Mouse (Mus musculus): ENCODE measurements at regions not wholly inside any gene's neighbourhood (a gene's known extent, or its start where the extent isn't known, plus 50 kb on each side); places are given as distances from the start of the nearest gene placed in this dataset.

DNA sequence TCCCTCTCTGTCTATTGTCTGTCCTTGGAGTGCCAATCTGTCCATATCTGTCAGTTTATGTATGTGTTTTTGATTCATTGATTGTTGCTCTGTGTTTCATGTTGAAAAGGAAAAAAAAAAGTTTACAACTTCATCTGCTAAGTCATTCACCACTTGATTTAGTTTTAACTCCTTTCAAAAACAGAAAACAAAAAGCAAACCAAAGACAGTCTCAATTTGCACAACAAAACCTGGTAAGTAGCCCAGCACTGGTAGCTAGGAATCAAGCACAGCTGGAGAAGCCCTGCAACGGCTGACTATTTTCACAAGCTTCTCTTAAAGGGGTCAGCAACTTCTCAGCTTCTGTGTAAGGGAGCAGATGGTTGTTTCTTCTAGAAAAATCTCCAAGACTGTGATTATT is 72.9 kb upstream of the Adgrf1 start:
- no peaks in the 10 kb centered on the region for H3K27me3 ChIP-seq (ENCODE audit: control insufficient read depth, insufficient read depth, low read length)
- WGBS (ENCODE audit: insufficient replicate concordance), result 51% methylated on average over 1 of the region's 1 CpGs
- no peak overlapping the region for H3K9ac ChIP-seq (ENCODE audit: low read depth, low read length)
- no peak overlapping the region for H3K27ac ChIP-seq (ENCODE audit: low read depth, low read length)
- H3K36me3 ChIP-seq (ENCODE audit: control insufficient read depth, insufficient read depth, low read length), result no peaks in the 10 kb centered on the region
- no peak for ATAC-seq (replicated peaks; ENCODE audit: insufficient number of reproducible peaks, low FRiP score, low TSS enrichment)
- no peak overlapping the region for H3K4me3 ChIP-seq (ENCODE audit: low read depth, low read length)
- H3K9me3 ChIP-seq (replicated peaks; ENCODE audit: control insufficient read depth, low read length), result no peaks in the 10 kb centered on the region
- H3K4me1 ChIP-seq (ENCODE audit: control insufficient read depth, insufficient read depth, low read length), result no peaks in the 10 kb centered on the region
- H3K4me2 ChIP-seq, result no peak overlapping the region

DNA sequence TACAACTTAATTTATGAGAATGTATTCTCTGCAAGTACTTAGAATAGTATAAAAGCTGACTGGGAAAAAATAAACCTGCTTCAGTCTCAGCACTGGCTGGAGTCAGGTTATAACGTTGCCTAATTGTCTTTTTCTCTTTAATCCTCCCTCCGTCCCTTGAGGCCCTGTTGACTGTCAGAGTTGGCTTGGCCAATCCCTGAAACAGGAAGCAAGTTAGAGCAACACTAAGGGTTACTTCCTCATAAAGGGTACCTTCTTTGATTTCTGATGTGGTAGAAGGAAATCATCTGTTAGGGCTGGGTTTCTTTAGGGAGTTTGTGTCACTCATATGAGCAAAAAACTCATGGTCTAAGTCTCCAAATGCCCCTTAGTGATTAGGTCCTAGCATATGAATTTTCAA is 69.3 kb upstream of the Adgrf1 start:
- Histone ChIP-seq H3K4me1 (ENCODE audit: control insufficient read depth, insufficient read depth, low read length) (no peaks in the 10 kb centered on the region), H3K4me3 (ENCODE audit: low read depth, low read length) (no peak overlapping the region), H3K27me3 (ENCODE audit: control insufficient read depth, insufficient read depth, low read length) (no peaks in the 10 kb centered on the region), H3K36me3 (ENCODE audit: control insufficient read depth, insufficient read depth, low read length) (no peaks in the 10 kb centered on the region), H3K27ac (ENCODE audit: low read depth, low read length) (no peak overlapping the region), H3K9me3 (replicated peaks; ENCODE audit: control insufficient read depth, low read length) (no peaks in the 10 kb centered on the region), H3K9ac (ENCODE audit: low read depth, low read length) (no peak overlapping the region), H3K4me2 (no peak overlapping the region)
- ATAC-seq (replicated peaks; ENCODE audit: insufficient number of reproducible peaks, low FRiP score, low TSS enrichment), result no peak
- 67% methylated on average over 2 of the region's 2 CpGs for WGBS (ENCODE audit: insufficient replicate concordance)

DNA sequence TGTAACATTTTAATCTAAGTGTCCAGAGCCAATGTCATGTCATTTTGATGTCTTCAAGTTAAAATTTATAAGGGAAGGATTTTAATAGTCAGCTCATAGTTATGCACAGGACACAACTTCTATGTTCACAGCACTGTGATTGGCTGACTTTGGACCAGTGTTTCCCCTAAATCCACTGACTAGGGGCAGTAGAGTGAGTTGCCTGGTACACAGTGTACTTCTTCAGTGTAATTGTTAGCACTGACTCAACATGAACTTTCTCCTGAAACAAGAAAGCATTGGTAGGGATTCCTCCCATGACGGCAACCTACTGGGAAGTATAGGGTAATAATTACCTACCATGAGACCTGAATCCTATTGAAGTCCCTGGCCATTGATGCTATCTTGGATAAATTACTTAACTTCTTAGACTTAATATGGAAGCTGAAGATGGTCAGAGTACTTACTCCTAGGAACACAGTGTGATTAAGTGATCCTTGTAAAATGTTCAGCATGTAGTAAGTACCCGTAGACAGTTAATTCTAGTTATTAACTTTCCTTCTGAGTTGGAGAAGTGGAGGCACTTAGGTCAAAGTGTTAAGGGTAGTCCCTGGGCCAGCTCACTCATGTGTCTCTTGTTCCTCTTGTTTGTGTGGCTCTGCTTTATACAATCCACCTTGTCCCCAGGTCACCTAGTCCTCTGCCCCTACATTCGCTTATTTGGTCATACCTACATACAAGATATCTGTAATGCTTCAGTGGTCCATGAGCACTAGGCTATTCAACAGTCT is 63.2 kb upstream of the Adgrf1 start:
- Histone ChIP-seq H3K4me3 (ENCODE audit: low read depth, low read length) (no peak overlapping the region), H3K4me2 (no peak overlapping the region), H3K27ac (ENCODE audit: low read depth, low read length) (no peak overlapping the region), H3K4me1 (ENCODE audit: control insufficient read depth, insufficient read depth, low read length) (no peaks in the 10 kb centered on the region), H3K9ac (ENCODE audit: low read depth, low read length) (no peak overlapping the region), H3K27me3 (ENCODE audit: control insufficient read depth, insufficient read depth, low read length) (no peaks in the 10 kb centered on the region), H3K36me3 (ENCODE audit: control insufficient read depth, insufficient read depth, low read length) (no peaks in the 10 kb centered on the region), H3K9me3 (replicated peaks; ENCODE audit: control insufficient read depth, low read length) (no peaks in the 10 kb centered on the region)
- 87% methylated on average over 3 of the region's 3 CpGs for WGBS (ENCODE audit: insufficient replicate concordance)
- no peak for ATAC-seq (replicated peaks; ENCODE audit: insufficient number of reproducible peaks, low FRiP score, low TSS enrichment)

DNA sequence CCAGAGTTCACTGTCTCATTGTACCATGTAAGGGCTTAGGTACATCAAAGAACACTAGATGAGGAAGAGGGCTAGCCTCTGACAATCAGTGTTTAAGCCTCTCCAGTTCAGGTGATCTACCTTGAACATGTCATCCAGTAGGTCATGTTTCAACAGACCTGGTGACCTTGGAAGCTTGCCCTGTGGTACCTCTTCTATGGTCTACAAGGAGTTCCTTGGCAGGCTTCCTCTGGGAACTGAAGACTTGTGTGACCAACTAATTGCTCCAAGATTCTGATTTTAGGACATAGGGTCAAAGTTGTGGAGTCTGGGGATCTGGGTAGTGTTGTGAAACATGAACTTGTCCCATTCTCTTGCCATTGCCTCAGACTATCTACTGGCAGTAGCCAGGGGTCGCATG is 60.4 kb upstream of the Adgrf1 start:
- H3K4me1 ChIP-seq (ENCODE audit: control insufficient read depth, insufficient read depth, low read length), result no peaks in the 10 kb centered on the region
- no peak overlapping the region for H3K4me2 ChIP-seq
- H3K27me3 ChIP-seq (ENCODE audit: control insufficient read depth, insufficient read depth, low read length), result no peaks in the 10 kb centered on the region
- no peak overlapping the region for H3K9ac ChIP-seq (ENCODE audit: low read depth, low read length)
- no peaks in the 10 kb centered on the region for H3K9me3 ChIP-seq (replicated peaks; ENCODE audit: control insufficient read depth, low read length)
- no peak overlapping the region for H3K27ac ChIP-seq (ENCODE audit: low read depth, low read length)
- 70% methylated on average over 1 of the region's 1 CpGs for WGBS (ENCODE audit: insufficient replicate concordance)
- no peak for ATAC-seq (replicated peaks; ENCODE audit: insufficient number of reproducible peaks, low FRiP score, low TSS enrichment)
- H3K36me3 ChIP-seq (ENCODE audit: control insufficient read depth, insufficient read depth, low read length), result no peaks in the 10 kb centered on the region
- no peak overlapping the region for H3K4me3 ChIP-seq (ENCODE audit: low read depth, low read length)

DNA sequence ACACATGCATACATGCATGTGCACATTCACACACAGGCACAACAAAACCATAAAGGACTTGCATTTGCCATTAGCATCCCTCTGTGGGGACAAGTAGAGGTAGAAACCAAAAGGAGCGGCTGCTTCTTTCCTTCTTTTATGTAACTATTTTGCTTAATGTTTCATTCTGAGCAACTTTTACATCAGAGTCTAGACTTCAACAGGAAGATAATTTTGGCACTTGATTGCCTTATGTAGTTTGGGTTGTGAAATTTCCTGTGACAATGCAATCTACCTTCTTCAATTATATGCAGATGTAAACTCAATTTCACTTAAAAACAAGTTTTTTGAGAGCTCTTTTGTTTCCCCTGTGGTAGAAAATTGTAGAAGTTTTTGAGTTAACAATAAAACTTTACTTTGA is 56.1 kb upstream of the Adgrf1 start:
- Histone ChIP-seq H3K9me3 (replicated peaks; ENCODE audit: control insufficient read depth, low read length) (no peaks in the 10 kb centered on the region), H3K36me3 (ENCODE audit: control insufficient read depth, insufficient read depth, low read length) (no peaks in the 10 kb centered on the region), H3K27ac (ENCODE audit: low read depth, low read length) (no peak overlapping the region), H3K27me3 (ENCODE audit: control insufficient read depth, insufficient read depth, low read length) (no peaks in the 10 kb centered on the region), H3K4me2 (no peak overlapping the region), H3K4me1 (ENCODE audit: control insufficient read depth, insufficient read depth, low read length) (no peaks in the 10 kb centered on the region), H3K9ac (ENCODE audit: low read depth, low read length) (no peak overlapping the region), H3K4me3 (ENCODE audit: low read depth, low read length) (no peak overlapping the region)
- 78% methylated on average over 1 of the region's 1 CpGs for WGBS (ENCODE audit: insufficient replicate concordance)
- no peak for ATAC-seq (replicated peaks; ENCODE audit: insufficient number of reproducible peaks, low FRiP score, low TSS enrichment)

DNA sequence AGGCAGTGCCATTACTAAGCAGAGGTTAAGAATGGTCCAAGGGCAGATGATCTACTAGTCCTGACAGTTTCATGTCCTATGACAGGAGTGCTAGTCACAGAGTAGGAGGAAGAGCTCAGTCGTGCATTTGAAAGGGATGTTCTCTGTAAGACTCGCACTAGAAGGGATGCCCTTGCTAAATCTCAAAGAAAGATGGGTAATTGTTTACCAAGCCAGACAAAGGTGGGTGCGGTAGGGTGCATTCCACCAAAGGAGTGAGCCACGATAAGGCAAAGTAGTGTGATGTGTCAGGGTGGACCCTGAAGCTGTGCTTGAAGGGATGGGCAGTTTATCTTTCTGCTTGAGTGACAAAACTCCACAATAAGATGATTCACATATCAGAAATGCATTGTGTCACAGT is 50.5 kb upstream of the Adgrf1 start:
- Histone ChIP-seq H3K4me3 (ENCODE audit: low read depth, low read length) (no peak overlapping the region), H3K27ac (ENCODE audit: low read depth, low read length) (no peak overlapping the region), H3K36me3 (ENCODE audit: control insufficient read depth, insufficient read depth, low read length) (no peaks in the 10 kb centered on the region), H3K9me3 (replicated peaks; ENCODE audit: control insufficient read depth, low read length) (no peaks in the 10 kb centered on the region), H3K4me1 (ENCODE audit: control insufficient read depth, insufficient read depth, low read length) (no peaks in the 10 kb centered on the region), H3K4me2 (no peak overlapping the region), H3K9ac (ENCODE audit: low read depth, low read length) (no peak overlapping the region), H3K27me3 (ENCODE audit: control insufficient read depth, insufficient read depth, low read length) (no peaks in the 10 kb centered on the region)
- WGBS (ENCODE audit: insufficient replicate concordance), result 74% methylated on average over 4 of the region's 4 CpGs
- ATAC-seq (replicated peaks; ENCODE audit: insufficient number of reproducible peaks, low FRiP score, low TSS enrichment), result no peak
